Mouse (Mus musculus): ENCODE data around the gene Hs3st1.
A peak's percentile ranks its signal among the peaks of the same experiment; 100 is the strongest.
"Not testable (repeated sequence)": the region's sequence is repeated elsewhere in the genome, so short reads cannot be mapped to it uniquely, and the experiment has no call there.

The Hs3st1 gene

DNA sequence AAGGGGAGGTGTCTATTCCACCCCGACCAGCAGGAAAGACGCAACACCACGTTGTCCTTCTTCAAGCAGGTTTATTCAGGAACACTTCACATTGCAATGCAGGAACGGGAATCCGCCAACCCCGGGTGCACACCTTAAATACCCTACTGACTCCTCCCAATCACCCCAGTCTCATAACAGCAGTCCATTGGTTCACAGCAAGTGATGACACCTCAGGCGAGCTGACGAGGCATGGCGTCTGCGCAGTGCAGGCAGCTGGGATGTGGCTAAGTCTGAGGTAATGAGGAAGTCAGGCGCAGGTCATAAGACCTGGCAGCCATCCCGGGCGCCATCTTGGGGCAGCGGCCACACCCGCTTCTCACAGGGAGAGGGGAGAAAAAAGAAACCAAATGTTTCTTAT is at the start of gene Hs3st1:
TSS of gene Hs3st1 (minus strand) at position 101 of the 400 bp plus-strand sequence.
- not testable (repeated sequence) for DNase-seq

DNA sequence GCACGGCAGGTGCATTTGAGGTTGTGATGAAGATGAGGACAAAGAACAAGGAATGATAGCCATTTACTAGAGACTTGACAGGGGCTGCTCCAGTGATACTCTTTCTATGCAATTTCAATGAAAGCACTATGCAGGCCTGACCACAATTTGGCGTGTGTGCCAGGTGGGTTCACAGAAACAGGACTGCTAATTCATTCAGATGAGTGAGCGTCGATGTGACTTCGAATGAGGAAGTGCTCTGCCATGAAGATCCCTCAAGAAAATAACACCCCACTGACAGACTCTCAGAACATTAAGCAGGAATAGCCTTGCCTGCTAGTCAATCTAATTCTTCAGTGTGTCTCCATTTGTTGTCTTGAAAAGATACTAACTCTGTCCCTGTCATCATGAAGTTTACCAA is 49.4 kb upstream of the Hs3st1 start:
- DNase-seq, result no peak

GRCm38 (mm10) chr5:39803941-39804340 is 48.7 kb upstream of the Hs3st1 start:
- DNase-seq, result no peak

DNA sequence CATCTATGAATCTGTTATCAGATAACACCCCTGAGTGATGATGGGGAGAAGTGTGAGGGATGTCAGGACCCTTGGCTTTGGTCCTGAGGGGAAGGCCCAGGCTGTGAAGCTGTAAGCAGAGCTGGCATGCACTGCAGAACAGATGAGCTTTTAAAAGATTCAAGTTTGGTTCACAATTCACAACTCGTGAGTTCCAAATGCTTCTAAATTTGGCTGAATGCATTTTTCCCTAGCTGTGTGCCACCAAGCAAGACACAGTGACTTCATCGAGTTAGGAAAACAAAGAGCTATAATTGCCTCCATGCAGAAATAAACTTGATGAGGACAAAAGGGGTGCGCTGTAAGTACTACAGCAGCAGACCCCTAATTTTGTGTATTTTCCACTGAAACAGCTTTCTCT is 48.2 kb upstream of the Hs3st1 start:
- peak; percentile 34 for DNase-seq

- no peak for DNase-seq
These were observed 46.8 kb upstream of the Hs3st1 start for GRCm38 (mm10) chr5:39802110-39802509.

GRCm38 (mm10) chr5:39777094-39777710 is 21.9 kb upstream of the Hs3st1 start:
- DNase-seq, result peak; percentile 8

DNA sequence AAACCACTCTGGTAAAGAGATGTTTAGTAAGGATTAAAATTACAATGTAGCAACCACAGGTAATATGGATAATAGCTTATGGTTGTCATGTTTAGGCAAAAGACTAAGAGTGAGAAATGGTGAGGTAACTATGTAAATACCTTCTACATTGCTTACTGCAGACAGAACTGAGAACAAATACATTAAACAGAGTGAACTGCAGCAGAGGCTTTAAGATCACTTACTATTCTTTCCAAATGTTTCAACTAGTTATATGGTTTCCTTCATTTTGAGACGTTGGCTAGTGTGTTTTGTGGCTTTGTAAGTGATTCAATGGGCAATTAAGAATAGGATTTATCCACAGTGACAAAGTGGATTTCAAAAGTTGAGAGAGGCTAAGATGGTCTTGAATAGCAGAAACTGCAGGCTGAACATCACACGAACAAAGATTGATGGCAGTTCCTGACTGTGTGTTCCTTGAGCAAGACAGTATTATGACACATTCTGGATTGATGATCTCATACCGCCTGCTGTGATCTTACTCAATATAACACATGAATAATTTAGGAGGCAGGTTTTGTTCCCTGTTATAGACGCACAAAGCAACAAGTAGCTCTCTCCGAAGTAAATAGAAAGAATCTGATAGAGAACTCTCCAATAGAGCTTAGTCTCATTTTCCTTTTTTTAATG is 16.5 kb upstream of the Hs3st1 start:
- DNase-seq, result peak; percentile 5

DNA sequence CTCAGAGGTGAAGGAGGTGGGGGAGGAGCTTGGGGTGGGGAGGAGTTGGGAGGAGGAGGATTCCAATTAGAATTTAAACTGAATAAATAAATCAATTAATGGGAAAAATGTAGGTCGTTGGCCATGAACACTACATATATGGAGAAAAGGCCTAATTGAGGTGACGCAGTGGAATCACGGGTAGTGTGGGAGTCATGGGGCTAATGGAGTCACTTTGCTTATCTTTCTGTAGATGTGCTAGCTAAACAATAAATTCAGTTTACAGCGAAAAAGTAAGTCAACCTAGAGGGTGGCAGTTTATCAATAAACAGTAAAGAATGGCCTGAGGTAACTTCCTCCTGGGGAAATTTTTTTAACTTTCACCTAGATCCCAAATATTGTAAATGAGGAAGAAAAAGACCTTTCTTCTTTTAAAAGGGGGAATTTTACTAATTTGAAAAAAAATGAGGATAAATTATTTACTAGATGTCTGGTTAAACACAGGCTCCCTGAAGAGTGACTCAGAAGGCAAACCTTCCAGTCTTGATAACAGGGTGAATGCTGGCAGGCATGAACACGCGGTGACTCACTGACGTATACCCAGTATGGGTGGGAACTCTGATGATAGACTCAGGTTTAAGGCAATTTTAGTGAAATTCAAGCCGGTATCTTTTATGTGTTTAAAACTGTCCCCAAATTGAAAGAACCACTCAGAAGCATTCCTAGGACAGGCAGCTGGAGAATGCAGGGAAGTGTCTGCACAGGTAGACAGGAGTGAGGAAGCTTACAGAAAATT is 6.6 kb upstream of the Hs3st1 start:
- DNase-seq, result no peak

DNA sequence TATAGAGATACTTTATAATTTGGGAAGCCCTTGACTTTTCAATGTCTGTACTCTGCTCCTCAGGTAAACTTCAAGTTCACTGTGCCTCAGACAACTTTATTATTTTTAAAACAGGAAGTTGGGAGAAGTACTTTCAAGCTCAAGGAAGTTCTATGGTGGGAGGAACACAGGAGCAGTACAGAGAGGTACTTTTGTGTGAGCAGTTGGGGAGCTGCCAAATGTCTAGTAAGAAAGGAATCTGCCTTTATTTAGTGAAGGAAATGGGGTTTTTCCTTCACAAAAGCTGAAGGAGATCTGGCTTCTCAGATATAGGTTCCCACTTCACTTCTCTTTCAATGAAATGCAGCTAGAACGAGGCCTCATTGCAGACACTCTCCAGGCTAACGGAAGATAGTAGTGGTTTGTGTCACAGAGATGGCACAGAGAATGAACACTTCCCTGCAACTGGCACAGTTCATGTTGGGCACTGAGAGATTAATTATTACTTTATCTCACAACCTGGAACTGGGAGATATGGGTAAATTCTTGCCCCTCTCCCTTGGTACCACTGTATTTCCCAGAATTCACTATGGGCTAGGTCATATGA is 3.7 kb upstream of the Hs3st1 start:
- no peak for DNase-seq

DNA sequence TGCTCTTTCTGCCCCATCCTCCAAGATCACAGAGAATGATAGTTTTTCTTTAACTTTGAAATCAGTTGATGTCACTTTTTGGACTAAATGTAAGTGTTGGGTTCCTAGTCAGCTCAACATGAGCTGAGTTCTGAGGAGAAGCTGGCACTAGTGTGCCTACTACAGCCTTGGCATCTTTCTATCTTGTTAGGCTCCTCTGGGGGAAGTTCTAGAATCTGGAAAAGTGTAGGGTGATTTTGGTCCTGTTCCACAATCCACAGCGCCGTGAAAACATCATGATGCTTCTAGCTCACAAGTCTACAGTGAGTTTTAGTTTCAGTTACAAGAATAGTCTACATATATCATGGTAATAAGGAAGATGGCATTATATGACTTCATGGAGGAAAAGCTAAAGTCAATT is 18.4 kb downstream of the Hs3st1 start:
- DNase-seq, result no peak

- no peak for DNase-seq
These were observed 21.4 kb downstream of the Hs3st1 start for GRCm38 (mm10) chr5:39733750-39734443.

DNA sequence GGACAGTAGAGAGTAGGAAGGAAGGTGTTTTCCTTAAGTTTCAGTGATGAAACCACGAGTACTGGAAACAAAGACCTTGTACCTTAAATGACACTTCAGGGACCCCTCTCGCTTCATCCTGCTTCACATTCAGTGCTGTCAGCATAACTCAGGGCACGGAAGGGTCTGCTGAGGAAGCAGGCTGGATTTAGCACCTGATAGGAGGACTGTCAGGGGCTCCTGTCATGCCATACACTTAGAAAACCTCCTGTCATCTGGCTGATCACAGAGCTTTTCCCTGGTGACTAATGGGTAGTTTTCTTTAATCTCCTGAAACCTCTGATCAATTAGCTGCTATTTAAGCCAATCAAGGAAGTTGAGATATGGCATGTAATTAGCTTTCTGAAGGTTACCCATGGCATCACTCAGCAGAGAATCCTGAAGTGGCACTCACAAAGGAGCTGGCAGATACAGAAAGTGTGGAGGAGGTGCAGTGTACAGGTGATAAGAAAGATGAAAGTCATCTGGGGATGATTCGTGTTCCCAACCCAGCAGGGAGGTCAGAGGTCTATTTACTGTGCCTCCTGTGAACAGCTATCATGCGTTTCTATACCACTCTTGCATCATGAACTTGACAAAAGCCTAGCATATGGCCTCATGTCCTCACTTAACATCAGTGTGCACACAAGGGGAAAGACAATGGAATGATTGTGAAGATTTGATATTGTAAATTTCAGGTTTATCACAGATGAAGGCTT is 22.1 kb downstream of the Hs3st1 start:
- no peak for DNase-seq

DNA sequence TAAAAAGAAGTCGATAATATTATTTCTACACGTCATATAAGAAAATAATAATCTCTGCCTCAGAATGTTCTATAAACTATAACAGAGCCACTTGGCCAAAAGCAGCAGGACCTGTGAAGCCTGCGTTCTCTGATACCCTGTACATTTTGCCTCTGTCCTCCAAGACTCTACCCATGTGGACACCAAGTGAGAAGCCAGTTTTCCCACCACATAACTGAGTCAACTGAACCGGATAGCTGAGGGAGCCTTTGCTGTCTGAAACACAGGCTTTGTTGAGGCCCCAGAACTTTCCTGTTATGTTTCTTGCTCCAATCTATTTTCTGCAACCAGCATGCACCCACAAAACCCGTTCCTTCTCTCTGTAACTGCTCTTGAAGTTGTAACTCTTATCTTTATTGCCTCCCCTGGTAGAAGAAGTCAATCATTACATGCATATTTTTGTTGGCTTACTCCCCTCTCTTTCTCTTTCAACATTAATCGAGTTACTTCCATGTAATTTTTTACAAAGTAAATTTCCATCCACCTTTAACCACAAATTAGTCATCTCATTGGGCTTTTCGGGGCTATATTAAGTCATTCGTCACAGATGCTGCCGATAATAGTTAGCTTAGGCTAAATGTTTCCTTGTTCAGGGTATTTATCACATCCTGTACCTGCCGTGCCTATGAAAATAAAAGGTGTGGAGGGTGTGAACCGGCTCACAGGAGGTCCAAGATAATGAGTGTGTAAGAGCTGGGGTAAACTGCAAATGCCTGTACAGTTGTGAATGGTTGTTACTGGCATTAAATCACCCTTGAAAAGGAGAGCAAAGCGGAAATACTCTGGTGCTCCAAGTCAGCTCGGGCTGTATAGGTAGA is 39.4 kb downstream of the Hs3st1 start:
- DNase-seq, result no peak

DNA sequence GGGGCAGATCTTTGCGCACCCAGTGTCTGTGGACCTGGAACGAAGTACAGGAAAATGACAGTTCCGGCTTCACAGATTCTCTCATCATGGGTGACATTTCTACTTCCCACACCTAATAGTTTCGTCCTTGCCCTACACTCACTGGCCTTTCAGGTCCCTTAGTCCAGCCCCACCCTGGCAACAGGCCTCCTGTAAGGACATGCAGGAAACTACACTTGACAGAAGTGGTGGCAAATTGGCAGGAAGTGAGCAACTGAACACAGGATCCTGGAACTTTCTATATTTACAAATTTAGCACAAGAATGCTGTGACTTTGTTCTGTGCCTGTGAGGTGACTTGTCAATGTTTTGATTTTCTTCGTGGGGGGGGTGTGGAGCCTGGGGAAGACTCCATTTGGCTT is 40.1 kb downstream of the Hs3st1 start:
- DNase-seq, result no peak

GRCm38 (mm10) chr5:39705539-39705938 is 49.7 kb downstream of the Hs3st1 start:
- no peak for DNase-seq

- DNase-seq, result no peak
These were observed 94.4 kb downstream of the Hs3st1 start for GRCm38 (mm10) chr5:39660826-39661225.

DNA sequence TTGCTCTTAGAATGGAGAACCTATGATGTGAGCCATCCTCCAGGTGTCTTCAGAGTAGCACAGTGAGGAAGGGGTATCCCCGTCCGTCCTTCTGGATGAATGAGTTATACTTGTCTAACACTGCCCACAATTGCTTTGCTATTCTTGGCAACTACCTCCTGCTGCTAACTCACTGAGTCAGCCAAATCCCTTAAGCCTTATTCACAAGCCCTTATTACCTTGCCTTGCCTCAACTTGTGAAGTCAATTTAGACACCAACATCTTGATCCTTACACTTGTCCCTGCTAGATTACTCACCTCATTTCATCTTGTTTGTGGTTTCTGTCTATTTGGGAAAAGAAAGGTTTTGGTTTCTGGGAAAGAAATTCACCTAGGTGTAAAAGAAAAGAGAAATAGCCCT is 95.9 kb downstream of the Hs3st1 start:
- DNase-seq, result no peak

- DNase-seq, result no peak
These were observed 110.4 kb downstream of the Hs3st1 start for GRCm38 (mm10) chr5:39644827-39645380.

- peak; percentile 93 for DNase-seq
These were observed 111.1 kb downstream of the Hs3st1 start for GRCm38 (mm10) chr5:39643924-39644826.
